Mouse (Mus musculus) ES-E14 (cell line): ENCODE results near the gene Mpp2.

Experiments
- CHD2 ChIP-seq: IDR thresholded peaks from 2 replicates; pipeline ENCODE4 v1.6.1; 2014; ENCODE audit warnings: mild to moderate bottlenecking, low read depth, low read length, inconsistent platforms
- MAFK ChIP-seq: IDR thresholded peaks from 2 replicates; pipeline ENCODE4 v1.6.1; 2014; ENCODE audit warnings: mild to moderate bottlenecking, low read depth, low read length, inconsistent platforms; ENCODE audit not compliant: insufficient read depth
- ZNF384 ChIP-seq: IDR thresholded peaks from 2 replicates; pipeline ENCODE4 v1.6.1; 2012; ENCODE audit warnings: low read depth, low read length, inconsistent platforms

- TF ChIP-seq MAFK (no peak), CHD2 (no peak), ZNF384 (no peak)
Observed at GRCm38 (mm10) chr11:102052697-102053096, 35.6 kb downstream of the Mpp2 start.
